Mouse (Mus musculus) ES-Bruce4 (cell line): ENCODE data around the gene Prss43. TPM values are rescaled to one million over a fixed set of nuclear protein-coding genes. Genes with fewer than 3 reads are reported as not detected.

Source experiments
- H3K27ac ChIP-seq: 2 replicates; pipeline ENCODE4 v1.5.1; 2012; ENCODE audit warnings: low read length, inconsistent platforms; ENCODE audit not compliant: insufficient read depth
- H3K27me3 ChIP-seq: 2 replicates; pipeline ENCODE4 v1.6.1; 2012; ENCODE audit warnings: mild to moderate bottlenecking, low read length, inconsistent platforms; ENCODE audit not compliant: control insufficient read depth, poor library complexity, insufficient read depth, severe bottlenecking
- H3K36me3 ChIP-seq: 2 replicates; pipeline ENCODE4 v1.6.1; 2012; ENCODE audit warnings: inconsistent platforms, mild to moderate bottlenecking, low read length, moderate library complexity; ENCODE audit not compliant: control insufficient read depth, poor library complexity, insufficient read depth, severe bottlenecking
- H3K4me1 ChIP-seq: one replicate; pipeline ENCODE4 v1.8.1; 2011; ENCODE audit warnings: low read length; ENCODE audit not compliant: control insufficient read depth, insufficient read depth
- H3K4me3 ChIP-seq: 2 replicates; pipeline ENCODE4 v1.5.1; 2011; ENCODE audit warnings: low read depth, mild to moderate bottlenecking, low read length
- H3K9ac ChIP-seq: 2 replicates; pipeline ENCODE4 v1.6.1; 2012; ENCODE audit warnings: low read depth, mild to moderate bottlenecking, inconsistent platforms; ENCODE audit not compliant: poor library complexity, severe bottlenecking
- H3K9me3 ChIP-seq: replicated peaks from 2 replicates; pipeline ENCODE4 v1.6.1; 2012; ENCODE audit warnings: mild to moderate bottlenecking, low read length, inconsistent platforms; ENCODE audit not compliant: control insufficient read depth, poor library complexity, insufficient read depth, severe bottlenecking
- CTCF ChIP-seq: IDR thresholded peaks from one replicate; pipeline ENCODE4 v1.8.1; 2011; ENCODE audit warnings: low read depth, low read length
- EP300 ChIP-seq: IDR thresholded peaks from 2 replicates; pipeline ENCODE4 v1.6.1; 2011; ENCODE audit warnings: low read depth, low read length; ENCODE audit not compliant: insufficient read depth
- POLR2A ChIP-seq: IDR thresholded peaks from one replicate; pipeline ENCODE4 v1.8.1; 2011; ENCODE audit warnings: low read length; ENCODE audit not compliant: insufficient read depth
- polyA plus RNA-seq: library from polyadenylated mRNA; stranded (reverse); fragments of >200 nt; gene quantifications from 2 replicates; pipeline ENCODE4 v1.2.4, GENCODE M21; 2011; ENCODE audit warnings: low read depth; ENCODE audit not compliant: missing spikeins, insufficient read depth, insufficient read length

Gene Prss43
- polyA plus RNA-seq = not detected in 2 replicates

DNA sequence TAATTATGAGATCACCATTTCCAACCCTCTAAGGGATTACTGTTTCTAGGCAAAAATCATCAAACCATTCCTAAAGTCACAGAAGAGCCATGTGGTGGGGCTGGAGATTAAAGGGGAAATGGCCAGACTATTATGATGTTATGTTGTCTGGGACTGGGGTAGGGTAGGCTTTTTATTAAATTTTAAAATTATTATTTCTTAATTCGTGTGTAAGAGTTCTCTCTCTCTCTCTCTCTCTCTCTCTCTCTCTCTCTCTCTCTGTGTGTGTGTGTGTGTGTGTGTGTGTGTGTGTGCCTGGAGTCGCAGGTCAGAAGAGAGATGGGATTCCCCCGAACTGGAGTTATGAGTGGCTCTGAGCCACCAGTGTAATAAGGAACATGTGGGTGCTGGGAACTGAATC, at the start of gene Prss43:
Prss43 (plus strand) TSS at position 301 of the 400 bp plus-strand sequence.
- no peak within 1 kb of the TSS for H3K27ac ChIP-seq
- H3K4me1 ChIP-seq = no peaks in the 10 kb centered on the region
- no peak for TF ChIP-seq EP300
- no peak for TF ChIP-seq CTCF
- no peak for TF ChIP-seq POLR2A

DNA sequence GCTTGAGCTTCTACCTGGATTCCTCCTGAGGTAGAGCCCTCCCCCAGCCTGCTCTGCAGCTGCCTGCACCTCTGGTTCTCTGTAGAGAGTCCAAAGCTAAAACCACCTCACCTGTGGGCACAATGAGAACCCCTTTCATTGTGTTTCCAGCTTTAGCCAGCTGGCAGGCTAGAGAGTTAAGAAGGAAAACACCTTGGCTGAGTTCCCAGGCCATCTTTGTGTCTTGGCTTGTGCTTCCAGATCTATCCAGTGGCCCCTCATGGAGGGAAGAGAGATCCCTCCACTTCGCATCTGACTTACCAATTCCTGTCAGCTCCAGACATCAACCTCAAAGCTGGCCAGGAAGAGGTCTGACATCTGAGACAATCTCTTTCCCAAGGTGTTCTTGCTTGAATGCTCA, 48.4 kb upstream of the Prss43 start:
- no peak overlapping the region for H3K4me3 ChIP-seq
- no peak overlapping the region for H3K27ac ChIP-seq
- no peaks in the 10 kb centered on the region for H3K27me3 ChIP-seq
- no peaks in the 10 kb centered on the region for H3K4me1 ChIP-seq
- H3K9ac ChIP-seq = no peak overlapping the region
- no peaks in the 10 kb centered on the region for H3K9me3 ChIP-seq
- no peak for TF ChIP-seq POLR2A
- no peak for TF ChIP-seq EP300
- no peak for TF ChIP-seq CTCF
- H3K36me3 ChIP-seq = no peaks in the 10 kb centered on the region

More for the DNA sequence above, at the start of gene Prss43:
- no peaks in the 10 kb centered on the region for H3K27me3 ChIP-seq
- no peaks in the 10 kb centered on the region for H3K9me3 ChIP-seq
- no peaks in the 10 kb centered on the region for H3K36me3 ChIP-seq
- H3K4me3 ChIP-seq = no peak within 1 kb of the TSS
- H3K9ac ChIP-seq = no peak within 1 kb of the TSS

DNA sequence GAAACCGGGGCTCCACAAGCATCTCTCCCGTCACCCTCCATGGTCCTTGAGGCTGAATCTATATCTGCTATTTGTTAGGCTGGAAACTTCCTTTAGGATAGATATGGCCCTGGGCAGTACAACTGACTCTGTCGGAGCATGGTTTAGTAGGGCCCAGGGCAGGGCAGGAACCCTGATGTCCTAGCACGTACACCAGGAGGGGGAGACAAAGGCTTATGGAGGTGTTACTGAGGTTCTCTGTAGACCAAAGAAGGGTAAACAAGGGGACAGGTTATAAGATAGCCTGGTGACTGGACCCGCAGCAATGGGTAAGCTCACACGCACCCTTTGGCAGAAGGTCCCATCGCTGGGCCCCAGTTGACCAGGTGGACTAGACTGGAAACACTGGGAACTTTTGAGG, 47.9 kb upstream of the Prss43 start:
- no peak overlapping the region for H3K4me3 ChIP-seq
- H3K27ac ChIP-seq = no peak overlapping the region
- H3K36me3 ChIP-seq = no peaks in the 10 kb centered on the region
- no peaks in the 10 kb centered on the region for H3K27me3 ChIP-seq
- H3K4me1 ChIP-seq = no peaks in the 10 kb centered on the region
- H3K9ac ChIP-seq = no peak overlapping the region
- TF ChIP-seq EP300 (no peak), CTCF (no peak), POLR2A (no peak)
- H3K9me3 ChIP-seq = no peaks in the 10 kb centered on the region

DNA sequence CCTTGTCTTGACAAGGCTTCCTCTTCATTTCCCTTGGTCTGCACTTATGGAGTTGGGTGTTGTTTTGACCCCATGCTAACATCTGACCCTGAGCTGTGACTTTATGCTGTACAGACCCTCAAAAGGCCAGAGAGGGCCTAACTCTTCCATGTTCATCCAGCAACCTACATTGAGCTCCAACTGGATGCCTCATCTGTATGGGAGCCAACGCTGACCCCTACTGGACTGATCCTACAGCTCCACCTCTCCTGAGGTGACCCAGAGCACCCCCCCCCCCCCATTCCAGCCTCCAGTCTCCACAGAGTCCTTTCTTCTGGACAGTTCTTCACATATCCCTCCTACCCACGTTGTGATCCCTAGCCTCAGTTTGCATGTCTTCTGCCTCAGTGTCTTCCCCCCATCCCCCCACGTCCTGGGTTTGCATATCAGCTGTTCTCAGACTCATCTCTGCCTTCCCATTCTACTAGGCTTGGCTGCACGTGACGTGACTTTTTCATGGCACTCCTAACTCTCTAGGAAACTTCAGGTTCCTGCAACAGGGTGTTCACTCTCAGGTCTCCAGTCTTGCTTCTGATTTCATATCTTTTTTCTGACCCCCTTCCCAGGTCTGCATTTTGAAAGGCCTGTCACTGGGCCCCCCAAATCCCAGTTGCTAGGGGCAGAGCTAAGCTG, 47.1 kb upstream of the Prss43 start:
- H3K9ac ChIP-seq = no peak overlapping the region
- TF ChIP-seq CTCF = peak; percentile 48
- no peak for TF ChIP-seq POLR2A

DNA sequence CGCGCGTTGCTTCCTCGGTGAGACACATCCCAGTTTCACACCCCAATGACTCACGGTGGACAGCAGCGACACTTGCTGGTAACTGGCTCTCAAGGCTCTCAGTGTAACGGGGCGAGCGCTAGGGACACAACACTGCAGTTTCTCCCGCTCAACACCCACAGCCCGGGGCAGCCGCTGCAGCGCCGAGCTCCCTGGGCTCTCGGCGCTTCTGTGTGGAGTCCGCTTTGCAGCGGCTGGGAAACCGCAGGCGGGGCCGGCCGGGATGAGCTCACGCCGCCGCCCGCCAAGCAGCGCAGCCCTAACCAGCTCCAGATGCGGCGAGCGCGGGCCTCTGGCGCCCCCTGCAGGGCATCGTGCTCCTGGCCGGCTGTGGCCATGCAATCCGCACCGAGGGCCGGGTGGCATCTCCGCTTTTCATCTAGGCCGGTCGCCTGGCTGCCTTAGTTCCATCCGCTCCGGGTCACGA, 45.2 kb upstream of the Prss43 start:
- Histone ChIP-seq H3K27ac (no peak overlapping the region), H3K4me3 (peak overlapping the region; percentile 65), H3K9ac (peak overlapping the region; percentile 72), H3K36me3 (no peaks in the 10 kb centered on the region), H3K27me3 (no peaks in the 10 kb centered on the region), H3K9me3 (no peaks in the 10 kb centered on the region), H3K4me1 (no peaks in the 10 kb centered on the region)
- TF ChIP-seq CTCF = peak; percentile 67
- no peak for TF ChIP-seq POLR2A

More for the DNA sequence above, 47.1 kb upstream of the Prss43 start:
- H3K27ac ChIP-seq = no peak overlapping the region
- no peaks in the 10 kb centered on the region for H3K27me3 ChIP-seq
- H3K4me3 ChIP-seq = no peak overlapping the region
- H3K4me1 ChIP-seq = no peaks in the 10 kb centered on the region
- no peaks in the 10 kb centered on the region for H3K36me3 ChIP-seq
- H3K9me3 ChIP-seq = no peaks in the 10 kb centered on the region

DNA sequence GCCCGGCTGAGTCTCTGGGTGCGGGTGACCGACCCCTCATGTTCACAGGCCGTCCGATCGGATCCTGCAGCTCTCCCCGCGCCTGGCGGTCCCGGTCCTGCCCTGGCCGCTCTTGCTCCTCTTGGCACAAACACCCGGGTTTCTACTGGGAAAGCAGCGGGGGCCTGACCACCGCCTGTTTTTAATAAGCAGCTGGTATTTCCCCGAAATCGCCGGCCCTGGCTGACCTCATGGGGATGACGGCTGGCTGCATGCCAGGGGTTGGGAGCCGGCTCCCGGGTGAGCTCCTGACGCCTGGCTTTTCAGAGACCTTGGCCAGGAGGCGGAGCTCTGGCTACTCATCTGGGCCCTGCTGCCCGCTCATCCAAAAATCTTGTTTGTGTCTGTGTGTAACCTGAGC, 44.8 kb upstream of the Prss43 start:
- Histone ChIP-seq H3K27me3 (no peaks in the 10 kb centered on the region), H3K9me3 (no peaks in the 10 kb centered on the region), H3K9ac (peak overlapping the region; percentile 72), H3K4me3 (peak overlapping the region; percentile 65), H3K36me3 (no peaks in the 10 kb centered on the region), H3K4me1 (no peaks in the 10 kb centered on the region), H3K27ac (no peak overlapping the region)
- TF ChIP-seq EP300 (no peak), CTCF (peak; percentile 32), POLR2A (no peak)
